Mouse (Mus musculus) ovary, postnatal 36 days (tissue): ENCODE data around the gene Kcnip4.

Source experiments
- DNase-seq: peaks from one replicate; pipeline ENCODE4 v3.0.0; 2022; ENCODE audit warnings: low spot score, mixed read lengths

The Kcnip4 gene

GRCm38 (mm10) chr5:49352061-49352460 is 172.6 kb downstream of the Kcnip4 start:
- DNase-seq, result no peak

- DNase-seq, result no peak
These were observed 174.4 kb downstream of the Kcnip4 start for GRCm38 (mm10) chr5:49350126-49350909.

- DNase-seq, result no peak
These were observed 175.2 kb downstream of the Kcnip4 start for GRCm38 (mm10) chr5:49349541-49349940.

- DNase-seq, result no peak
These were observed 176.2 kb downstream of the Kcnip4 start for GRCm38 (mm10) chr5:49348511-49348910.

- DNase-seq, result no peak
These were observed 180.1 kb downstream of the Kcnip4 start for GRCm38 (mm10) chr5:49344606-49345005.

- no peak for DNase-seq
These were observed 187.5 kb downstream of the Kcnip4 start for GRCm38 (mm10) chr5:49337164-49337563.

GRCm38 (mm10) chr5:49333063-49333462 is 191.6 kb downstream of the Kcnip4 start:
- no peak for DNase-seq

GRCm38 (mm10) chr5:49329023-49329422 is 195.7 kb downstream of the Kcnip4 start:
- DNase-seq, result no peak

GRCm38 (mm10) chr5:49318661-49319060 is 206.0 kb downstream of the Kcnip4 start:
- DNase-seq, result no peak

- no peak for DNase-seq
These were observed 206.8 kb downstream of the Kcnip4 start for GRCm38 (mm10) chr5:49317869-49318268.

GRCm38 (mm10) chr5:49306796-49307195 is 217.9 kb downstream of the Kcnip4 start:
- DNase-seq, result no peak

- DNase-seq, result no peak
These were observed 219.4 kb downstream of the Kcnip4 start for GRCm38 (mm10) chr5:49305321-49305720.

GRCm38 (mm10) chr5:49298654-49299053 is 226.1 kb downstream of the Kcnip4 start:
- DNase-seq, result no peak

- no peak for DNase-seq
These were observed 232.3 kb downstream of the Kcnip4 start for GRCm38 (mm10) chr5:49292421-49292820.

GRCm38 (mm10) chr5:49291801-49292200 is 232.9 kb downstream of the Kcnip4 start:
- DNase-seq, result no peak

- no peak for DNase-seq
These were observed 239.1 kb downstream of the Kcnip4 start for GRCm38 (mm10) chr5:49285455-49286135.

- DNase-seq, result no peak
These were observed 239.9 kb downstream of the Kcnip4 start for GRCm38 (mm10) chr5:49284776-49285175.

- DNase-seq, result no peak
These were observed 241.3 kb downstream of the Kcnip4 start for GRCm38 (mm10) chr5:49283403-49283802.

GRCm38 (mm10) chr5:49271864-49272263 is 252.8 kb downstream of the Kcnip4 start:
- DNase-seq, result no peak

GRCm38 (mm10) chr5:49268807-49269206 is 255.9 kb downstream of the Kcnip4 start:
- no peak for DNase-seq

GRCm38 (mm10) chr5:49259356-49259755 is 265.4 kb downstream of the Kcnip4 start:
- no peak for DNase-seq

GRCm38 (mm10) chr5:49256850-49257249 is 267.9 kb downstream of the Kcnip4 start:
- no peak for DNase-seq

GRCm38 (mm10) chr5:49255983-49256382 is 268.7 kb downstream of the Kcnip4 start:
- no peak for DNase-seq
